Mouse (Mus musculus) limb, embryonic 14.5 days (tissue): Measurements from ENCODE around the gene Cops9. TPM values are rescaled to one million over a fixed set of nuclear protein-coding genes. Genes with fewer than 3 reads are reported as not detected.

Experiments used
- ATAC-seq: fragments of 200-750 bp; cut with Nextera tagmentation; 2 replicates; pipeline ENCODE4 v1.8.0; 2017; ENCODE audit warnings: low read depth, moderate number of reproducible peaks, moderate TSS enrichment; ENCODE audit not compliant: low FRiP score
- DNase-seq: peaks from one replicate; pipeline ENCODE4 v3.0.0-alpha.2; 2015; ENCODE audit warnings: low spot score
- H3K27ac ChIP-seq: fragments of 300-500 bp; sonication (generic); replicated peaks from 2 replicates; pipeline ENCODE4 v1.5.1; 2014; ENCODE audit warnings: low read depth, mild to moderate bottlenecking, low read length, moderate library complexity, mixed read lengths
- H3K27me3 ChIP-seq: fragments of 300-500 bp; sonication (generic); 2 replicates; pipeline ENCODE4 v1.6.1; 2014; ENCODE audit warnings: low read length, mixed read lengths; ENCODE audit not compliant: control insufficient read depth, insufficient read depth
- H3K36me3 ChIP-seq: fragments of 300-500 bp; sonication (generic); 2 replicates; pipeline ENCODE4 v1.6.1; 2014; ENCODE audit warnings: mild to moderate bottlenecking, low read length, moderate library complexity, mixed read lengths; ENCODE audit not compliant: control insufficient read depth, insufficient read depth
- H3K4me1 ChIP-seq: fragments of 300-500 bp; sonication (generic); 2 replicates; pipeline ENCODE4 v1.6.1; 2014; ENCODE audit warnings: antibody characterized with exemption, low read length, mixed read lengths; ENCODE audit not compliant: control insufficient read depth, insufficient read depth
- H3K4me2 ChIP-seq: fragments of 300-500 bp; sonication (generic); replicated peaks from 2 replicates; pipeline ENCODE4 v1.6.1; 2014; ENCODE audit warnings: low read depth, mild to moderate bottlenecking, low read length, moderate library complexity; ENCODE audit not compliant: severe bottlenecking
- H3K4me3 ChIP-seq: fragments of 300-500 bp; sonication (generic); replicated peaks from 2 replicates; pipeline ENCODE4 v1.5.1; 2014; ENCODE audit warnings: low read length
- H3K9ac ChIP-seq: fragments of 300-500 bp; sonication (generic); 2 replicates; pipeline ENCODE4 v1.6.1; 2014; ENCODE audit warnings: mild to moderate bottlenecking, low read depth, low read length, moderate library complexity; ENCODE audit not compliant: severe bottlenecking
- H3K9me3 ChIP-seq: fragments of 300-500 bp; sonication (generic); 2 replicates; pipeline ENCODE4 v1.6.1; 2016; ENCODE audit warnings: low read length; ENCODE audit not compliant: control insufficient read depth
- POLR2A ChIP-seq: fragments of 200-500 bp; IDR thresholded peaks from 2 replicates; pipeline ENCODE4 v1.8.0; 2012; ENCODE audit warnings: inconsistent platforms, mild to moderate bottlenecking, moderate library complexity, borderline replicate concordance; ENCODE audit not compliant: insufficient read depth, insufficient read length; ENCODE audit errors: extremely low read depth
- WGBS: fragments of 180-500 bp; shearing (Covaris S2); extraction: QIAGEN DNeasy Blood & Tissue Kit; methylation state at CpG from one replicate; pipeline ENCODE4 v1.1.7; 2014; 5-methylcytosine and 5-hydroxymethylcytosine counted together
- polyA plus RNA-seq, 2 experiments: library from polyadenylated mRNA; depleted of rRNA in 1 of 2; stranded (reverse) in 1 of 2; unstranded in 1 of 2; fragments of >200 nt; fragmentation: Nextera tagmentation in 1 of 2; extraction: Ambion mirVana in 1 of 2; gene quantifications; 2 replicates each; pipeline versions ENCODE4 v1.2.1 to v1.2.3; 2012 to 2014

Gene Cops9
- polyA plus RNA-seq, 2 experiments, result 208 to 441 TPM

DNA sequence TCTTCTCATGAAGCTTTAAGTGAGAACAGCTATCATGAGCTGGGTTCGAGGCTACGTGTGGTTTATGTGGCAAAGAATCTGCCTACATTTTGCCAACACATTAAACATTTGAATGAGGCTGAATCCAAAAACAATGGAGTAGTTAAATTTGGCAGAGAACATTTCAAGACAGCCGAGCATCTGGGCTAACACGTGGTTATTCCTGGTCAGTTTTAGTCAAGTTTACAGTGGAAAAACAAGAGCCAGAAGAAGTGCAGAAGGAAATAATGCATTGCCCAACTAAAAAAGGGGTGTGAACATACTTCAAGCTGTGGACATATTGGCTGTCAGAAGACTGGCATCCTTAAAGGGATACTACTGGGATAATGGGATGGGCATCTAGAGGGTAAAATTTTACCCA lies 29.5 kb upstream of the Cops9 start:
- no peak overlapping the region for H3K4me3 ChIP-seq
- 87% methylated on average over 4 of the region's 4 CpGs for whole genome bisulfite sequencing

DNA sequence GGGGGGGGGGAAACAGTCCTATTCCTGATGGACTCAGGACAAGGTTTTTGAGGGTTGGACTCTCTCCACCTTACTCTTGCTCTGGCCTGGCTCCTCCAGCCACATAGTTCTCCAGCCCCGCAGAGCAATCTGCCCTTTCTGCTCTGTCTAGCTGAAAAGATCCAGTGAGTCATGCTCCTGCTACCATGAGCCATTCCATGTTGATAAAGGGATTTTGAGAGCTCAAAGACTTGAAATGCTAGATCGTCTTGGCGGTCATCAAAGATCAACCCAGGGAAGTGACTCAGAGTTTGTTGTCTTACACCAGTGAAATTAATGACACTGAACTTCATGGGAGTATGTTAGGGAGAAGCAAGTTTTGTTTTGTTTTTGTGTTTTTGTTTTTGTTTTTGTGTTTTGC lies 27.6 kb upstream of the Cops9 start:
- H3K9ac ChIP-seq, result no peak overlapping the region
- H3K4me2 ChIP-seq, result no peak overlapping the region
- H3K9me3 ChIP-seq, result no peaks in the 10 kb centered on the region
- H3K4me3 ChIP-seq, result no peak overlapping the region
- no peak for DNase-seq
- TF ChIP-seq POLR2A, result no peak
- H3K27ac ChIP-seq, result no peak overlapping the region
- no peaks in the 10 kb centered on the region for H3K36me3 ChIP-seq
- no peak for ATAC-seq
- no peaks in the 10 kb centered on the region for H3K27me3 ChIP-seq
- 97% methylated on average over 3 of the region's 3 CpGs for WGBS
- no peaks in the 10 kb centered on the region; the same call in 1 of the 2 replicates for H3K4me1 ChIP-seq

More for the DNA sequence above, 29.5 kb upstream of the Cops9 start:
- no peaks in the 10 kb centered on the region for H3K27me3 ChIP-seq
- H3K27ac ChIP-seq, result no peak overlapping the region
- H3K4me1 ChIP-seq, result no peaks in the 10 kb centered on the region; the same call in 1 of the 2 replicates
- H3K4me2 ChIP-seq, result no peak overlapping the region
- ATAC-seq (no peak), DNase-seq (no peak)
- TF ChIP-seq POLR2A, result no peak
- no peaks in the 10 kb centered on the region for H3K36me3 ChIP-seq
- no peaks in the 10 kb centered on the region for H3K9me3 ChIP-seq
- H3K9ac ChIP-seq, result no peak overlapping the region

DNA sequence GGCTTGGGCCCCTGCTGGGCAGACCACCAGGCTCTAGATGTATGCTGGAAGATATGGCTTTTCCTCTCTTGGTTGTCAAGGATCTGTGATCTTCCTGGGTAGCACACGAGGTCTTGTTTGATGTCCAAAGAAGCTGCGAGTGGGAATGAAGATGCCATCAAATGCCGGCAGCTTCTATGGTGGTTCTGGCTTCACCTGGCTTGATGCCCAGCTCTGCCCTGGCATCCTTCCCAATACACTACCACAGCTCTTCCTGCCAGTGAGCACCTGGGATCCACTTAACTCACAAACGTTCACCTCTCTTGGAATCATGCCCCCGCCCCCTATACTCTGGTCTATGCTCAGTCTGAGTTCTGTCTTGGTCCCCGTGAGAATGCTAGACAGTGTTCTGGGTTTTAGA lies 25.3 kb upstream of the Cops9 start:
- 62% methylated on average over 6 of the region's 6 CpGs for WGBS
- ATAC-seq, result no peak

DNA sequence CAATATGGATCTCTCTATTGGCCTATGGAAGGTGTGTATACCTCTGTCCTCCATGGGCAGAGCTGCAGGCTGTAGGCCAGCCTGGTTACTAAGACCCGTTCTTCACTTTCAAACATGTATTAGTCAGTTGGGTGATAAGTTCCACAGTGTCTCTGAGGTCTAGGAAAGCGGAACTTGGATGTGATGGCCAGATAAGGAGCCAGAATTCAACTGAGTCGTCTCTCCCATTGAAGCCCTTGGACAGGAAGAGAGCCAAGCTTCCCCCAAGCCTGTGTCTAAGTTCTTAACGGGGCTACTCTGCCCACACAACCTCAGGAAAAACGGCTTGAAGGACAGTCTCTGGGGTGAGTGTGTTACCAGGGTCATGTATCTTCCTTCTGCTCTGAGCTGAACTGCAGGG lies 17.6 kb upstream of the Cops9 start:
- Histone ChIP-seq H3K27me3 (no peaks in the 10 kb centered on the region), H3K4me1 (no peaks in the 10 kb centered on the region), H3K4me3 (no peak overlapping the region), H3K9ac (no peak overlapping the region), H3K27ac (no peak overlapping the region), H3K9me3 (no peaks in the 10 kb centered on the region), H3K36me3 (no peaks in the 10 kb centered on the region), H3K4me2 (no peak overlapping the region)
- no peak for ATAC-seq
- TF ChIP-seq POLR2A, result no peak
- WGBS, result 59% methylated on average over 5 of the region's 5 CpGs
- no peak for DNase-seq

More for the DNA sequence above, 25.3 kb upstream of the Cops9 start:
- no peaks in the 10 kb centered on the region for H3K9me3 ChIP-seq
- no peak overlapping the region for H3K9ac ChIP-seq
- no peak overlapping the region for H3K4me3 ChIP-seq
- H3K27ac ChIP-seq, result no peak overlapping the region
- TF ChIP-seq POLR2A, result no peak
- no peaks in the 10 kb centered on the region for H3K36me3 ChIP-seq
- H3K4me1 ChIP-seq, result no peaks in the 10 kb centered on the region
- H3K4me2 ChIP-seq, result no peak overlapping the region
- H3K27me3 ChIP-seq, result no peaks in the 10 kb centered on the region
- DNase-seq, result no peak

DNA sequence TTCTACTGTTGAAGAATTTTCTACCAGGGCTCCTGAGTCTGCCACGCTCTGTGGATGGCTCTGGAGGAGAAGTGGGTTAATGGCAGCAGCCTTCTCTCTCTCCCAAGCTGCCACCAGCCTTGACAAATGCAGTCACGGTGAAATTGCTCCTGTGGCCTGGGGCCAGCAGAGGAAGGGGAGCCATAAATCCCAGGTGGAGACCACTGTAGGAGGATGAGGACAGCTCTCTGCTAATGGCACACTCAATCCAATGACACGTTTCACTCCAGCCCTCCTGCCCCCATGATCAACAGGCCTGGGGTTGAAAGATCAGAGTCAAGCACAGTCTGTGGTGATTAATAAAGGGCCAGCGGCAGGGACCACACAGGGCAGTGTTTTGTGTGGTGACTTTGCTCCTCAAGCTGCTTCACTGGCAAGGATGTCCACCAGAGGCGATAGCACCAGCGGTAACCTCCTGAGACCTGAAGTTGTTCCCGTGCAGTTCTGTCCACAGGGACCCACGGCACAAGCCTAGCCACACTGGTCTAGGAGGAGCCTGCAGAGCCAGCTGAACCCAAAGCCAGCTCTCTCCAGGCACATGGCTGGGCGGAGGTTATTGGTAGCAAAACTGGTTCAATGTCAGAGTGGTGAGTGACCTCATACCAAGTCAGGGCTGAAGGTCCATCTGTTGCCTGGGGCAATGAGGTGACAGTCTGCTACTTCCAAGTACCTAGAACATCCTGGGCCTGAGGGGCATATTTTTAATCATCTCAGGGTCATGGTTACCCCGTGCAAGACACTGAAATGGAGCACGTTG lies 15.4 kb upstream of the Cops9 start:
- no peaks in the 10 kb centered on the region for H3K27me3 ChIP-seq
- no peaks in the 10 kb centered on the region for H3K9me3 ChIP-seq
- no peak overlapping the region for H3K4me2 ChIP-seq
- H3K9ac ChIP-seq, result no peak overlapping the region
- WGBS, result 67% methylated on average over 11 of the region's 11 CpGs
- H3K4me1 ChIP-seq, result no peaks in the 10 kb centered on the region
- TF ChIP-seq POLR2A, result no peak
- no peak overlapping the region for H3K27ac ChIP-seq
- H3K36me3 ChIP-seq, result no peaks in the 10 kb centered on the region
- ATAC-seq, result no peak
- H3K4me3 ChIP-seq, result no peak overlapping the region
- no peak for DNase-seq

DNA sequence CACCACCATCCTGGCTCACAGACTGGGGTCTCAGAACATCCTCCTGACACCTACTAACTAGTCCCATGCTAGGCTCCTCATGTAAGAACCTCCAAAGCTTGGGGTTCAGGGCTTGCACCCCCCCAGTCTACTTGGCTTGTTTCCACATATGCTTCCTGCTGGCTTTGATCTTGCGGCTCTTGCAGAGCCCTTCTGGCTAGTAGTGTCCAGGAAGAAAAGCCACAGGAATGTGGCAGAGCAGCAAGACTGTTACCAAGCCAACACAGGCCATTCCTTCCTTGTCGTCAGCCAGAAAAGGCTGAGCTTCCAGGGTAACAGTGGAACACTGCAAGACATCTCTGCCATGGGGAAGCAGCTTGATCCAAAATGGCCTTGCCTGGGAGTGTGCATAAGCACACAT lies 12.9 kb upstream of the Cops9 start:
- H3K4me2 ChIP-seq, result no peak overlapping the region
- H3K4me1 ChIP-seq, result no peaks in the 10 kb centered on the region; the same call in 1 of the 2 replicates
- no peak overlapping the region for H3K9ac ChIP-seq
- no peak overlapping the region for H3K27ac ChIP-seq
- DNase-seq (no peak), ATAC-seq (no peak)
- WGBS, result 62% methylated on average over 2 of the region's 2 CpGs
- no peak overlapping the region for H3K4me3 ChIP-seq
- no peaks in the 10 kb centered on the region for H3K9me3 ChIP-seq
- H3K36me3 ChIP-seq, result no peaks in the 10 kb centered on the region
- TF ChIP-seq POLR2A, result no peak
- no peaks in the 10 kb centered on the region for H3K27me3 ChIP-seq
